Mouse (Mus musculus): Measurements from ENCODE around the gene Rnf157. TPM values are rescaled to one million over a fixed set of nuclear protein-coding genes. Genes with fewer than 3 reads are reported as not detected.

Gene Rnf157
- polyA plus RNA-seq, 1 experiment from 2014 or later: 85.4 TPM

DNA sequence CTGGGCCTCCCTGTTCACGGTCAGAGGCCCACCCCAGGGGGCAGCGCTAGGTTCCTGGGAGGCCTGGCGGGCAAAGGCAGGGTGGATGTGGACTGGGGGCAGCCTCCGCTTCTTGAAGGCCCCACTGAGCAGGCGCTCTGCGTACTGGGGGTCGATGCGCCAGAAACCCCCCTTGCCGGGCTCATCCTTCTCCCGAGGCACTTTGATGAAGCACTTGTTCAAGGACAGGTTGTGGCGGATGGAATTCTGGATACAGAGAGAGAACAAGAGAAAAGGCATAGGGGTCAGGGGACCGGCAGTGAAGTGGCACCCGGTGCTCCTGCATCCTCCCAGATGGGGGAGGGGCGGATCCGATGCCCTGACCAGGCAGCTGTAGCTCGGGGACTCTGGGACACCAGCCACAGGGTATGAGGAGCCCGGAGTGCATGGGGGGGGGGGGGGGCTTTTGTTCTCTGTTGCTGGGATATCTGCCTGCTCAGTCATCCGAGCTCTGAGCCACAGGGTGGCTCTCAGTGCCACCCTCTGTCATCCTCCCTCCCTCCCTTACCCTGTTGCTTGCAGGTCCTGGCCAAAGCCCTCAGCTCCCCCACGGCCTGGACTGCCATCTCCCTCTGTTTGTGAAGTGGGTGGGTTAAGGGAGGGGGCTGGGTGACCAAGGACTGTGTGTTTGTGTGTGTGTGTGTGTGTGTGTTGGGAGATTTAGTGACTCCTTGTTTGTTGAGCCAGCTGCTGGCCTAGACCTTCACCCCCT lies 80.4 kb downstream of the Rnf157 start:
- Histone ChIP-seq H3K4me2 (peak overlapping the region; percentile 99; the same call in 1 of the 2 replicates), H3K9ac (replicated peaks) (no peak overlapping the region), H3K27ac (replicated peaks) (peak overlapping the region; percentile 51), H3K27me3 (replicated peaks) (peaks cover 21% of the 10 kb centered on the region), H3K4me1 (peaks cover 66% of the 10 kb centered on the region), H3K9me3 (replicated peaks) (no peaks in the 10 kb centered on the region), H3K4me3 (replicated peaks) (no peak overlapping the region), H3K36me3 (no peaks in the 10 kb centered on the region)
- WGBS: 24% methylated on average over 17 of the region's 19 CpGs
- ATAC-seq (ENCODE audit: low FRiP score): 0 out of 2 replicates have a peak, but pooled peaks have one; percentile 10

- Histone ChIP-seq H3K36me3 (no peaks in the 10 kb centered on the region), H3K4me1 (peaks cover 45% of the 10 kb centered on the region), H3K9me3 (replicated peaks) (no peaks in the 10 kb centered on the region), H3K4me3 (replicated peaks) (no peak overlapping the region), H3K27ac (replicated peaks) (peak overlapping the region; percentile 67), H3K4me2 (no peak overlapping the region), H3K9ac (replicated peaks) (no peak overlapping the region), H3K27me3 (replicated peaks) (peaks cover 21% of the 10 kb centered on the region)
- 57% methylated on average over 7 of the region's 7 CpGs for whole genome bisulfite sequencing
- ATAC-seq (ENCODE audit: low FRiP score): no peak
Observed at GRCm38 (mm10) chr11:116330211-116330518, 82.7 kb downstream of the Rnf157 start.

GRCm38 (mm10) chr11:116329314-116330210 lies 83.3 kb downstream of the Rnf157 start:
- Histone ChIP-seq H3K4me1 (peaks cover 39% of the 10 kb centered on the region), H3K36me3 (no peaks in the 10 kb centered on the region), H3K9me3 (replicated peaks) (no peaks in the 10 kb centered on the region), H3K4me2 (no peak overlapping the region), H3K9ac (replicated peaks) (no peak overlapping the region), H3K4me3 (replicated peaks) (no peak overlapping the region), H3K27me3 (replicated peaks) (peaks cover 16% of the 10 kb centered on the region), H3K27ac (replicated peaks) (peak overlapping the region; percentile 67)
- WGBS: 29% methylated on average over 18 of the region's 18 CpGs
- peak; percentile 33; the same call in 1 of the 2 replicates for ATAC-seq (ENCODE audit: low FRiP score)

GRCm38 (mm10) chr11:116326963-116327603 lies 85.7 kb downstream of the Rnf157 start:
- Histone ChIP-seq H3K4me3 (replicated peaks) (no peak overlapping the region), H3K9ac (replicated peaks) (no peak overlapping the region), H3K27ac (replicated peaks) (no peak overlapping the region), H3K36me3 (no peaks in the 10 kb centered on the region), H3K27me3 (replicated peaks) (no peaks in the 10 kb centered on the region), H3K4me1 (peaks cover 16% of the 10 kb centered on the region), H3K9me3 (replicated peaks) (no peaks in the 10 kb centered on the region), H3K4me2 (no peak overlapping the region)
- WGBS: 82% methylated on average over 7 of the region's 7 CpGs
- ATAC-seq (ENCODE audit: low FRiP score): no peak

GRCm38 (mm10) chr11:116318719-116319659 lies 93.8 kb downstream of the Rnf157 start:
- ATAC-seq (ENCODE audit: low FRiP score): peak; percentile 83
- 2% methylated on average over 38 of the region's 41 CpGs for WGBS
- peaks cover 9% of the 10 kb centered on the region for H3K4me1 ChIP-seq

DNA sequence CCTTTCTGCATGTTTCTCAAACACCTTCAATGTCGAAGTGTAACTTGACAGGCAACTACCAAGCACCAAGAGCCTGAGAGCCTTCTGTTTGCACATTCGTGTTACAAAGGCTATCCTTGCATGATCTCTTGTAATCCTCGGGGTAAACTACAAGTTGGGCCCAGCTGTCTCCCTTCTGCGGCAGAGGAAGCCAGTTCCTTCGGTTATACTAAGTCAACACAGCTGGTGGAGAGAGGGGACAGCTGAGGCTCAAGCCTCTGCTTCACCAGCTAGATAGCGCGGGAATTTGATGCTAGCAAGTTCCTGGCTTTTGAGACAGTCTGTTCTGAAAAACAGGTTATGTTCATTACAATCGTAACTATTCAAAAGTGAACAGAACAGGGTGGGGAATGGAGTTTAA lies 100.5 kb downstream of the Rnf157 start:
- Histone ChIP-seq H3K9ac (replicated peaks) (no peak overlapping the region), H3K4me1 (peaks cover 6% of the 10 kb centered on the region; the same call in 1 of the 2 replicates), H3K4me3 (replicated peaks) (no peak overlapping the region), H3K9me3 (replicated peaks) (no peaks in the 10 kb centered on the region), H3K27ac (replicated peaks) (no peak overlapping the region), H3K27me3 (replicated peaks) (no peaks in the 10 kb centered on the region), H3K4me2 (no peak overlapping the region), H3K36me3 (no peaks in the 10 kb centered on the region)
- ATAC-seq (ENCODE audit: low FRiP score): no peak
- 60% methylated on average over 8 of the region's 8 CpGs for WGBS

More at GRCm38 (mm10) chr11:116318719-116319659, 93.8 kb downstream of the Rnf157 start:
- H3K4me3 ChIP-seq (replicated peaks): peak overlapping the region; percentile 45
- H3K9me3 ChIP-seq (replicated peaks): no peaks in the 10 kb centered on the region
- H3K9ac ChIP-seq (replicated peaks): peak overlapping the region; percentile 62
- peak overlapping the region; percentile 99 for H3K4me2 ChIP-seq
- H3K36me3 ChIP-seq: no peaks in the 10 kb centered on the region
- no peaks in the 10 kb centered on the region; the same call in 1 of the 2 replicates for H3K27me3 ChIP-seq (replicated peaks)
- no peak overlapping the region for H3K27ac ChIP-seq (replicated peaks)

DNA sequence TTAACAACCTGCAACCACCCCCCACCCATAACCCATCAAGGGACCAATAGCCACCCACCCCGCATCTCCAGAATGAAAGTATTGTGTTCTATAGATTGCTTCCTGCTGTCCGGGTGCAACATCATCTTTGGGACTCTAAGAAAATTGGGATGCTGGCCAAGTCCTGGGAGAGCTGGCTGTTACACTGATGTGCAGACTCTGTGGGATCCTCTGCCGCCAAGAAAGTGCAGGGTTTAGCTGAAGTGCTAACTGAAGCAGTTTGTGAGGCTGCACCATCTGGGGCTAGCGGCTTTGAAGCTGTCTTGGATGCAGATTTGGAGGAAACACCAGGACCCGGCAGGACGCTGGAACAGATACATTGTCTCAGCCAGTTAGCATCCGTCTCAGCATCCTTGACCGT lies 101.7 kb downstream of the Rnf157 start:
- Histone ChIP-seq H3K27me3 (replicated peaks) (no peaks in the 10 kb centered on the region), H3K27ac (replicated peaks) (no peak overlapping the region; the same call in 1 of the 2 replicates), H3K4me2 (no peak overlapping the region), H3K4me1 (peaks cover 10% of the 10 kb centered on the region), H3K9me3 (replicated peaks) (no peaks in the 10 kb centered on the region), H3K9ac (replicated peaks) (no peak overlapping the region), H3K4me3 (replicated peaks) (no peak overlapping the region), H3K36me3 (no peaks in the 10 kb centered on the region)
- no peak for ATAC-seq (ENCODE audit: low FRiP score)
- 34% methylated on average over 8 of the region's 8 CpGs for WGBS

- 81% methylated on average over 3 of the region's 3 CpGs for WGBS
- Histone ChIP-seq H3K9me3 (replicated peaks) (no peaks in the 10 kb centered on the region), H3K4me2 (no peak overlapping the region), H3K9ac (replicated peaks) (no peak overlapping the region), H3K36me3 (peaks cover 6% of the 10 kb centered on the region), H3K4me3 (replicated peaks) (no peak overlapping the region), H3K4me1 (peaks cover 22% of the 10 kb centered on the region), H3K27ac (replicated peaks) (no peak overlapping the region), H3K27me3 (replicated peaks) (no peaks in the 10 kb centered on the region)
- ATAC-seq (ENCODE audit: low FRiP score): no peak
Observed at GRCm38 (mm10) chr11:116309601-116310000, 103.2 kb downstream of the Rnf157 start.

GRCm38 (mm10) chr11:116307762-116308531 lies 104.9 kb downstream of the Rnf157 start:
- 93% methylated on average over 12 of the region's 12 CpGs for WGBS
- Histone ChIP-seq H3K27ac (replicated peaks) (no peak overlapping the region), H3K4me1 (peaks cover 22% of the 10 kb centered on the region)

GRCm38 (mm10) chr11:116307019-116307725 lies 105.7 kb downstream of the Rnf157 start, which contains the start of gene Exoc7:
Gene Exoc7 (minus strand): TSS chr11:116307233.
- Histone ChIP-seq H3K27ac (replicated peaks) (peak within 1 kb of the TSS; percentile 70), H3K4me1 (peaks cover 22% of the 10 kb centered on the region), H3K4me2 (peak within 1 kb of the TSS; percentile 71), H3K9ac (replicated peaks) (peak within 1 kb of the TSS; percentile 79), H3K36me3 (peaks cover 31% of the 10 kb centered on the region), H3K27me3 (replicated peaks) (no peaks in the 10 kb centered on the region), H3K4me3 (replicated peaks) (peak within 1 kb of the TSS; percentile 73), H3K9me3 (replicated peaks) (no peaks in the 10 kb centered on the region)
- WGBS: 86% methylated on average over 10 of the region's 10 CpGs
- 0 out of 2 replicates have a peak, but pooled peaks have one; percentile 22 for ATAC-seq (ENCODE audit: low FRiP score)

More at GRCm38 (mm10) chr11:116307762-116308531, 104.9 kb downstream of the Rnf157 start:
- no peaks in the 10 kb centered on the region for H3K9me3 ChIP-seq (replicated peaks)
- no peak overlapping the region for H3K4me2 ChIP-seq
- H3K9ac ChIP-seq (replicated peaks): no peak overlapping the region
- no peak for ATAC-seq (ENCODE audit: low FRiP score)
- H3K27me3 ChIP-seq (replicated peaks): no peaks in the 10 kb centered on the region
- H3K36me3 ChIP-seq: peaks cover 23% of the 10 kb centered on the region
- no peak overlapping the region for H3K4me3 ChIP-seq (replicated peaks)

All from neural tube, embryonic 15.5 days (tissue).